Mouse (Mus musculus) MEL (cell line): ENCODE measurements around the gene Cdhr5. TPM values are rescaled to one million over a fixed set of nuclear protein-coding genes. Genes with fewer than 3 reads are reported as not detected.
A peak's percentile ranks its signal among the peaks of the same experiment; 100 is the strongest.

Experiments
- DNase-seq: peaks from one replicate; pipeline ENCODE4 v3.0.0; 2011; ENCODE audit warnings: low read depth, low spot score
- H3K27ac ChIP-seq: 2 replicates; pipeline ENCODE4 v1.5.1; 2012; ENCODE audit warnings: low read depth, mild to moderate bottlenecking, control low read depth, low read length, moderate library complexity; ENCODE audit not compliant: control insufficient read depth
- H3K27me3 ChIP-seq, 2 experiments: fragments of 150-350 bp in 1 of 2; sonication (generic) in 1 of 2; 2 replicates each; pipeline ENCODE4 v1.6.1; 2012; ENCODE audit warnings: low read length in 2 of 2, mild to moderate bottlenecking in 2 of 2, improper control_type of control experiment in 1 of 2, moderate library complexity in 1 of 2; ENCODE audit not compliant: insufficient read depth in 2 of 2, control insufficient read depth in 1 of 2
- H3K36me3 ChIP-seq, 2 experiments: 2 replicates each; pipeline ENCODE4 v1.6.1; 2012 to 2014; ENCODE audit warnings: low read length in 2 of 2, improper control_type of control experiment in 1 of 2, inconsistent platforms in 1 of 2, mild to moderate bottlenecking in 1 of 2; ENCODE audit not compliant: insufficient read depth in 2 of 2, control insufficient read depth in 1 of 2
- H3K4me1 ChIP-seq, 2 experiments: fragments of 150-350 bp in 1 of 2; sonication (generic) in 1 of 2; 2 replicates each; pipeline ENCODE4 v1.6.1; 2012; ENCODE audit warnings: low read length in 2 of 2, improper control_type of control experiment in 1 of 2, mild to moderate bottlenecking in 1 of 2; ENCODE audit not compliant: insufficient read depth in 2 of 2, control insufficient read depth in 1 of 2
- H3K4me3 ChIP-seq, 2 experiments: fragments of 150-350 bp in 1 of 2; sonication (generic) in 1 of 2; 2 replicates each; pipeline ENCODE4 v1.5.1; 2012; ENCODE audit warnings: low read depth in 2 of 2, low read length in 2 of 2, mild to moderate bottlenecking in 2 of 2, moderate library complexity in 2 of 2, control low read depth in 1 of 2, improper control_type of control experiment in 1 of 2; ENCODE audit not compliant: control insufficient read depth in 1 of 2, insufficient read depth in 1 of 2
- H3K79me2 ChIP-seq: 2 replicates; pipeline ENCODE4 v1.6.1; 2012; ENCODE audit warnings: mild to moderate bottlenecking, low read length, moderate library complexity; ENCODE audit not compliant: control insufficient read depth, poor library complexity, insufficient read depth
- H3K9ac ChIP-seq: 2 replicates; pipeline ENCODE4 v1.6.1; 2012; ENCODE audit warnings: low read depth, mild to moderate bottlenecking, control low read depth, low read length, moderate library complexity; ENCODE audit not compliant: control insufficient read depth, poor library complexity, severe bottlenecking
- H3K9me3 ChIP-seq: fragments of 150-350 bp; sonication (generic); replicated peaks from 2 replicates; pipeline ENCODE4 v1.6.1; 2012; ENCODE audit warnings: mild to moderate bottlenecking, low read length, improper control_type of control experiment, moderate library complexity; ENCODE audit not compliant: insufficient read depth
- BHLHE40 ChIP-seq: IDR thresholded peaks from 2 replicates; pipeline ENCODE4 v1.6.1; 2012; ENCODE audit warnings: low read depth, mild to moderate bottlenecking, inconsistent platforms, low read length, improper control_type of control experiment, borderline replicate concordance
- CHD1 ChIP-seq: IDR thresholded peaks from 2 replicates; pipeline ENCODE4 v1.6.1; 2012; ENCODE audit warnings: low read depth, mild to moderate bottlenecking, inconsistent platforms, low read length, improper control_type of control experiment
- CTCF ChIP-seq, 3 experiments: IDR thresholded peaks in 2 of 3; conservative IDR thresholded peaks in 1 of 3; 2 replicates each; pipeline ENCODE4 v1.5.1; 2011 to 2012; ENCODE audit warnings: low read length in 3 of 3, low read depth in 2 of 3, mild to moderate bottlenecking in 2 of 3, improper control_type of control experiment in 1 of 3, inconsistent platforms in 1 of 3, mixed read lengths in 1 of 3, moderate library complexity in 1 of 3; ENCODE audit not compliant: control insufficient read depth in 1 of 3, insufficient read depth in 1 of 3, poor library complexity in 1 of 3, severe bottlenecking in 1 of 3
- ELF1 ChIP-seq: IDR thresholded peaks from 2 replicates; pipeline ENCODE4 v1.6.1; 2014; ENCODE audit warnings: low read depth, mild to moderate bottlenecking, inconsistent platforms, low read length, improper control_type of control experiment, moderate library complexity
- EP300 ChIP-seq, 2 experiments: IDR thresholded peaks; 2 replicates each; pipeline ENCODE4 v1.6.1; 2011; ENCODE audit warnings: improper control_type of control experiment in 2 of 2, low read length in 2 of 2, low read depth in 1 of 2, mild to moderate bottlenecking in 1 of 2
- ETS1 ChIP-seq: IDR thresholded peaks from 2 replicates; pipeline ENCODE4 v1.6.1; 2012; ENCODE audit warnings: low read depth, mild to moderate bottlenecking, inconsistent platforms, low read length, improper control_type of control experiment, moderate library complexity
- HCFC1 ChIP-seq: IDR thresholded peaks from 2 replicates; pipeline ENCODE4 v1.6.1; 2012; ENCODE audit warnings: low read depth, mild to moderate bottlenecking, inconsistent platforms, low read length, improper control_type of control experiment, moderate library complexity
- KAT2A ChIP-seq: conservative IDR thresholded peaks from 2 replicates; pipeline ENCODE4 v1.6.1; 2012; ENCODE audit warnings: low read depth, low read length, improper control_type of control experiment, inconsistent platforms
- MAFK ChIP-seq: IDR thresholded peaks from 2 replicates; pipeline ENCODE4 v1.6.1; 2011; ENCODE audit warnings: low read depth, mild to moderate bottlenecking, low read length, improper control_type of control experiment, borderline replicate concordance
- MAX ChIP-seq: IDR thresholded peaks from 2 replicates; pipeline ENCODE4 v1.6.1; 2011; ENCODE audit warnings: low read length, improper control_type of control experiment
- MAZ ChIP-seq: IDR thresholded peaks from 2 replicates; pipeline ENCODE4 v1.6.1; 2012; ENCODE audit warnings: low read depth, mild to moderate bottlenecking, inconsistent platforms, low read length, improper control_type of control experiment
- MXI1 ChIP-seq: IDR thresholded peaks from 2 replicates; pipeline ENCODE4 v1.6.1; 2011; ENCODE audit warnings: mild to moderate bottlenecking, low read depth, low read length, improper control_type of control experiment
- MYB ChIP-seq: IDR thresholded peaks from 2 replicates; pipeline ENCODE4 v1.6.1; 2011; ENCODE audit warnings: mild to moderate bottlenecking, low read depth, low read length, improper control_type of control experiment
- MYC ChIP-seq: IDR thresholded peaks from 2 replicates; pipeline ENCODE4 v1.6.1; 2011; ENCODE audit warnings: low read depth, mild to moderate bottlenecking, low read length, improper control_type of control experiment, moderate library complexity
- NELFE ChIP-seq: IDR thresholded peaks from 2 replicates; pipeline ENCODE4 v1.6.1; 2011; ENCODE audit warnings: low read depth, low read length, improper control_type of control experiment
- NRF1 ChIP-seq: IDR thresholded peaks from 2 replicates; pipeline ENCODE4 v1.6.1; 2014; ENCODE audit warnings: low read depth, mild to moderate bottlenecking, inconsistent platforms, low read length, improper control_type of control experiment, moderate library complexity; ENCODE audit not compliant: poor library complexity, insufficient read depth, severe bottlenecking
- POLR2A ChIP-seq, 2 experiments: IDR thresholded peaks; 2 replicates each; pipeline ENCODE4 v1.6.1; 2011 to 2012; ENCODE audit warnings: low read length in 2 of 2, mild to moderate bottlenecking in 2 of 2, control low read depth in 1 of 2, improper control_type of control experiment in 1 of 2, low read depth in 1 of 2, moderate library complexity in 1 of 2; ENCODE audit not compliant: control insufficient read depth in 1 of 2, insufficient read depth in 1 of 2, poor library complexity in 1 of 2
- RAD21 ChIP-seq: IDR thresholded peaks from 2 replicates; pipeline ENCODE4 v1.6.1; 2011; ENCODE audit warnings: mild to moderate bottlenecking, low read depth, low read length, improper control_type of control experiment
- RCOR1 ChIP-seq: IDR thresholded peaks from 2 replicates; pipeline ENCODE4 v1.6.1; 2012; ENCODE audit warnings: low read depth, mild to moderate bottlenecking, inconsistent platforms, low read length, improper control_type of control experiment
- SIN3A ChIP-seq: IDR thresholded peaks from 2 replicates; pipeline ENCODE4 v1.6.1; 2012; ENCODE audit warnings: low read length, improper control_type of control experiment, inconsistent platforms
- TAL1 ChIP-seq: IDR thresholded peaks from 2 replicates; pipeline ENCODE4 v1.6.1; 2012; ENCODE audit warnings: mild to moderate bottlenecking, inconsistent platforms, low read length, moderate library complexity, mixed read lengths
- TBP ChIP-seq: IDR thresholded peaks from 2 replicates; pipeline ENCODE4 v1.8.0; 2011; ENCODE audit warnings: low read depth, low read length, improper control_type of control experiment
- TCF12 ChIP-seq: IDR thresholded peaks from 2 replicates; pipeline ENCODE4 v1.6.1; 2014; ENCODE audit warnings: low read depth, mild to moderate bottlenecking, inconsistent platforms, low read length, improper control_type of control experiment, moderate library complexity
- UBTF ChIP-seq: IDR thresholded peaks from 2 replicates; pipeline ENCODE4 v1.6.1; 2012; ENCODE audit warnings: low read depth, mild to moderate bottlenecking, inconsistent platforms, low read length, improper control_type of control experiment, moderate library complexity, borderline replicate concordance; ENCODE audit not compliant: insufficient read depth
- USF1 ChIP-seq: IDR thresholded peaks from 2 replicates; pipeline ENCODE4 v1.6.1; 2014; ENCODE audit warnings: low read depth, mild to moderate bottlenecking, inconsistent platforms, low read length, improper control_type of control experiment, moderate library complexity
- USF2 ChIP-seq, 2 experiments: IDR thresholded peaks; 2 replicates each; pipeline ENCODE4 v1.6.1; 2011 to 2012; ENCODE audit warnings: improper control_type of control experiment in 2 of 2, low read length in 2 of 2, borderline replicate concordance in 1 of 2, inconsistent platforms in 1 of 2, low read depth in 1 of 2, mild to moderate bottlenecking in 1 of 2; ENCODE audit not compliant: insufficient read depth in 1 of 2
- ZC3H11A ChIP-seq: IDR thresholded peaks from 2 replicates; pipeline ENCODE4 v1.6.1; 2012; ENCODE audit warnings: low read depth, mild to moderate bottlenecking, inconsistent platforms, low read length, improper control_type of control experiment
- ZKSCAN1 ChIP-seq: IDR thresholded peaks from 2 replicates; pipeline ENCODE4 v1.6.1; 2012; ENCODE audit warnings: low read depth, mild to moderate bottlenecking, inconsistent platforms, low read length, improper control_type of control experiment, moderate library complexity
- ZMIZ1 ChIP-seq: IDR thresholded peaks from 2 replicates; pipeline ENCODE4 v1.6.1; 2012; ENCODE audit warnings: low read depth, mild to moderate bottlenecking, inconsistent platforms, low read length, improper control_type of control experiment, moderate library complexity
- polyA plus RNA-seq, 2 experiments: library from polyadenylated mRNA; stranded (reverse) in 1 of 2; unstranded in 1 of 2; fragments of >175 nt in 1 of 2; fragments of >200 nt in 1 of 2; gene quantifications; 2 replicates each; pipeline versions ENCODE4 v1.2.1 to v1.2.4; 2012; ENCODE audit warnings: low replicate concordance in 2 of 2, low read depth in 1 of 2; ENCODE audit not compliant: insufficient read length in 2 of 2, insufficient read depth in 1 of 2, missing spikeins in 1 of 2
- total RNA-seq: library from RNA; depleted of rRNA; stranded (reverse); fragments of 300-350 nt; gene quantifications from 2 replicates; pipeline ENCODE4 v1.2.3, GENCODE M21; 2012

The Cdhr5 gene
- total and polyA plus RNA-seq, 3 experiments: not detected

GRCm38 (mm10) chr7:141222126-141222467, 54.5 kb downstream of the Cdhr5 start (continued):
- TF ChIP-seq ETS1 (no peak), USF1 (no peak), USF2 (IDR thresholded peaks at IDR 0.05; ENCODE audit: borderline replicate concordance in 1 of 2, insufficient read depth in 1 of 2, low read depth in 1 of 2, low read length in 2 of 2) (no peak), CTCF (IDR thresholded peaks at IDR 0.05 in 2 of 3, conservative IDR thresholded peaks at IDR 0.05 in 1 of 3; ENCODE audit: control insufficient read depth in 1 of 3, insufficient read depth in 1 of 3, low read depth in 2 of 3, low read length in 3 of 3, poor library complexity in 1 of 3, severe bottlenecking in 1 of 3) (no peak), MAFK (no peak), RAD21 (no peak), ELF1 (0 out of 2 replicates have a peak, but pooled peaks have one; percentile 2), EP300 (IDR thresholded peaks at IDR 0.05; ENCODE audit: low read depth in 1 of 2, low read length in 2 of 2) (no peak), MAX (peak; percentile 2; the same call in 1 of the 2 replicates), UBTF (no peak), ZKSCAN1 (no peak)

- Histone ChIP-seq H3K79me2 (no peaks in the 10 kb centered on the region), H3K27ac (no peak overlapping the region), H3K27me3 (no peaks in the 10 kb centered on the region), H3K9ac (peak overlapping the region; percentile 47), H3K4me1 (peaks cover 0 to 11% of the 10 kb centered on the region in 2 experiments; a peak in 3 of 4 replicates), H3K4me3 (peak overlapping the region; percentile 40 to 45), H3K9me3 (no peaks in the 10 kb centered on the region), H3K36me3 (peaks cover 0 to 6% of the 10 kb centered on the region in 2 experiments; a peak in 2 of 4 replicates)
- TF ChIP-seq TAL1: no peak
- TF ChIP-seq CHD1: peak; percentile 98
- TF ChIP-seq HCFC1: peak; percentile 61
- peak; percentile 72 for TF ChIP-seq SIN3A
- no peak for TF ChIP-seq BHLHE40
- 0 out of 2 replicates have a peak, but pooled peaks have one; percentile 39 for TF ChIP-seq MYC
- TF ChIP-seq ZMIZ1: 0 out of 2 replicates have a peak, but pooled peaks have one; percentile 24
- peak; percentile 65; the same call in 1 of the 2 replicates for TF ChIP-seq MAZ
- TF ChIP-seq TCF12: 0 out of 2 replicates have a peak, but pooled peaks have one; percentile 7
- TF ChIP-seq ELF1: 0 out of 2 replicates have a peak, but pooled peaks have one; percentile 39
- no peak for TF ChIP-seq MYB
- peak; percentile 19; the same call in 1 of the 2 replicates for TF ChIP-seq MXI1
- TF ChIP-seq USF1: peak; percentile 44; the same call in 1 of the 2 replicates
- peak in 1 of 2 experiments; percentile 55; a peak in 1 of 4 replicates for TF ChIP-seq POLR2A (IDR thresholded peaks at IDR 0.05; ENCODE audit: control insufficient read depth in 1 of 2, insufficient read depth in 1 of 2, low read depth in 1 of 2, low read length in 2 of 2, poor library complexity in 1 of 2)
- no peak for TF ChIP-seq RAD21
- TF ChIP-seq KAT2A: no peak
- peak; percentile 42; the same call in 1 of the 2 replicates for TF ChIP-seq NELFE
- TF ChIP-seq ZC3H11A: no peak
- TF ChIP-seq MAX: 0 out of 2 replicates have a peak, but pooled peaks have one; percentile 64
- TF ChIP-seq TBP: no peak
- 0 out of 2 replicates have a peak, but pooled peaks have one; percentile 7 for TF ChIP-seq NRF1
- TF ChIP-seq RCOR1: no peak
- peak; percentile 99 for DNase-seq
These were observed 55.1 kb downstream of the Cdhr5 start for GRCm38 (mm10) chr7:141221249-141222125.
